ENCODE assay signal across 8 mouse cellular contexts in the genomic region with DNA sequence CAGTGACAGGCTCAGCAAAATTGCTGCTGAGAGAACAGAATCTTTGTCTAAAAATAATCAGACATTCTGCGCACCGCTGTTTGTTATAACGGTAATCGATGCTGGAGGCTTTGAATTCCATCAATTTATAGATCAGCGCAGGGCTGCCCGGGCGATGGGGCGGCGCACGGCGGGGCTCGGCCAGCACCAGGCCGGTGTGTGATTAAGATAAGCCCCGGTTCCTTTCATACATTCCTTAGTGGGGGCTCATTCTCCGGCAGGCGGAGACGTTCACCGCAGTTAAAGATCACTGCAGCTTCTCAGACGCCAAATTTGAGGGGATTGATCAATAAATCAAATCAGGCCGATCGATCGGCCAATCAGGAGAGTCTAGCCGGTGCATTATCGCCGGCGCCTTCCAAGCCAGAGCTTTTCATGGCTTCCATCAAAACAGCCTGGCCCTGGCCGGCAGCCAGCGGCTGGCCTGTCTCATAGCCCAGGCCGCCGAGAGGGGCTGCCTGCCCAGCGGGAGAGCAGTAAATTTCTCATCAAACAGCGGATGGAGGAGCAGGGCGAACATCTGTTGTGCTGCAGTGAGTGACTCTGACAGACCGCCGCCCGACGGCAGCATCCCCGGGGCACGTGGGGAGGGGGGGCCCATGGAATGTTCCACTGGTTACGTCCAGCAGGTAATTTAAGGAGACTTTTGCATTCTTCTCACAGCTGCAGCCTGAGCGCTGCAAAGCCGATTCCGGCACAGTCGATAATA.
A peak's percentile ranks its signal among the peaks of the same experiment; 100 is the strongest.
DNase-seq lines count a peak whose midpoint lies in the region; ATAC-seq and TF ChIP-seq lines count a peak whose summit lies in the region.

No protein-coding gene starts in this region.

- TF ChIP-seq CTCF in gastrocnemius, adult 2 months (IDR thresholded peaks at IDR 0.05): no peak
- peak; percentile 37 for TF ChIP-seq CTCF in forebrain, postnatal 0 days (IDR thresholded peaks at IDR 0.05; ENCODE audit: low read depth)

- H3K4me1 ChIP-seq in forebrain, postnatal 0 days (ENCODE audit: insufficient read depth): no peaks in the 10 kb centered on the region
- H3K4me1 ChIP-seq in intestine, embryonic 16.5 days (ENCODE audit: control insufficient read depth, insufficient read depth, low read length): peaks cover 20% of the 10 kb centered on the region
- peaks cover 10% of the 10 kb centered on the region for H3K4me1 ChIP-seq in liver, embryonic 13.5 days (replicated peaks)

- H3K9ac ChIP-seq in forebrain, postnatal 0 days: peak overlapping the region; percentile 49
- peak overlapping the region; percentile 43 for H3K9ac ChIP-seq in intestine, embryonic 16.5 days (ENCODE audit: low read depth, low read length)
- H3K9ac ChIP-seq in liver, embryonic 13.5 days: no peak overlapping the region

- no peaks in the 10 kb centered on the region for H3K9me3 ChIP-seq in forebrain, postnatal 0 days (ENCODE audit: low read length)
- no peaks in the 10 kb centered on the region for H3K9me3 ChIP-seq in intestine, embryonic 16.5 days (ENCODE audit: control insufficient read depth, low read length)
- no peaks in the 10 kb centered on the region for H3K9me3 ChIP-seq in liver, embryonic 13.5 days (replicated peaks)

- H3K4me2 ChIP-seq in forebrain, postnatal 0 days (ENCODE audit: low read depth): peak overlapping the region; percentile 56
- peak overlapping the region; percentile 60 for H3K4me2 ChIP-seq in intestine, embryonic 16.5 days (ENCODE audit: low read depth, low read length)
- peak overlapping the region; percentile 44 for H3K4me2 ChIP-seq in liver, embryonic 13.5 days

- WGBS in forebrain, postnatal 0 days: 3% methylated on average over 44 of the region's 44 CpGs
- 2% methylated on average over 44 of the region's 44 CpGs for WGBS in intestine, embryonic 16.5 days
- WGBS in liver, embryonic 13.5 days (ENCODE audit: insufficient replicate concordance): 12% methylated on average over 44 of the region's 44 CpGs

- peak; percentile 41 for DNase-seq in gastrocnemius, adult 2 months
- no peak for DNase-seq in gastrocnemius, postnatal 25 days
- peak; percentile 41 for DNase-seq in cerebellum, adult 9-10 months
- DNase-seq in forebrain, postnatal 0 days: peak; percentile 81
- DNase-seq in liver, embryonic 13.5 days: no peak
- DNase-seq in ovary, postnatal 10 days (ENCODE audit: low spot score): peak; percentile 19
- no peak for DNase-seq in spleen, postnatal 14 days (ENCODE audit: low spot score in 2 of 2)

- H3K27me3 ChIP-seq in forebrain, postnatal 0 days (ENCODE audit: insufficient read depth, low read length): no peaks in the 10 kb centered on the region
- H3K27me3 ChIP-seq in intestine, embryonic 16.5 days (replicated peaks; ENCODE audit: control insufficient read depth, insufficient read depth, low read length): 0 out of 2 replicates have a peak, but pooled peaks cover 4% of the 10 kb centered on the region
- H3K27me3 ChIP-seq in liver, embryonic 13.5 days: peaks cover 37% of the 10 kb centered on the region

- ATAC-seq in forebrain, postnatal 0 days: peak; percentile 73
- ATAC-seq in intestine, embryonic 16.5 days: peak; percentile 77
- ATAC-seq in liver, embryonic 13.5 days (ENCODE audit: low read depth): no peak

- no peak overlapping the region for H3K27ac ChIP-seq in gastrocnemius, adult 2 months
- H3K27ac ChIP-seq in forebrain, postnatal 0 days (ENCODE audit: low read depth, low read length): peak overlapping the region; percentile 72
- H3K27ac ChIP-seq in intestine, embryonic 16.5 days (ENCODE audit: low read length): peak overlapping the region; percentile 2
- no peak overlapping the region for H3K27ac ChIP-seq in liver, embryonic 13.5 days

- intact Hi-C loops in gastrocnemius, adult 2 months (cut with DNase I): no loop called here

- no peaks in the 10 kb centered on the region for H3K36me3 ChIP-seq in forebrain, postnatal 0 days (ENCODE audit: insufficient read depth)
- H3K36me3 ChIP-seq in intestine, embryonic 16.5 days (ENCODE audit: control insufficient read depth, insufficient read depth, low read length): no peaks in the 10 kb centered on the region
- no peaks in the 10 kb centered on the region for H3K36me3 ChIP-seq in liver, embryonic 13.5 days

- peak overlapping the region; percentile 62 for H3K4me3 ChIP-seq in gastrocnemius, adult 2 months
- H3K4me3 ChIP-seq in forebrain, postnatal 0 days (ENCODE audit: low read depth, low read length): peak overlapping the region; percentile 25
- H3K4me3 ChIP-seq in intestine, embryonic 16.5 days (ENCODE audit: low read length): peak overlapping the region; percentile 34
- peak overlapping the region; percentile 21 for H3K4me3 ChIP-seq in liver, embryonic 13.5 days (replicated peaks)

Comparison
In these comparisons a context has a peak if more than half of its experiments do, and no peak if none do; other contexts are left out.
1. DNase-seq: peak in gastrocnemius, adult 2 months (single experiment), cerebellum, adult 9-10 months (single experiment), forebrain, postnatal 0 days (single experiment) and ovary, postnatal 10 days (single experiment); none in gastrocnemius, postnatal 25 days (single experiment), liver, embryonic 13.5 days (single experiment) and spleen, postnatal 14 days (0 of 2).
2. H3K27ac ChIP-seq: peak in forebrain, postnatal 0 days (single experiment) and intestine, embryonic 16.5 days (single experiment); none in gastrocnemius, adult 2 months (single experiment) and liver, embryonic 13.5 days (single experiment).
3. Peak in every context shown above with its lines, with median percentiles within 50 percentile points of each other: H3K4me3 ChIP-seq and H3K4me2 ChIP-seq.